Mouse (Mus musculus): ENCODE data around the gene Capn5. TPM values are rescaled to one million over a fixed set of nuclear protein-coding genes. Genes with fewer than 3 reads are reported as not detected.
A peak's percentile ranks its signal among the peaks of the same experiment; 100 is the strongest.
"Not testable (repeated sequence)": the region's sequence is repeated elsewhere in the genome, so short reads cannot be mapped to it uniquely, and the experiment has no call there.

Capn5 gene
- total and polyA plus RNA-seq, 3 experiments: 0.26 to 0.55 (median 0.27) TPM

DNA sequence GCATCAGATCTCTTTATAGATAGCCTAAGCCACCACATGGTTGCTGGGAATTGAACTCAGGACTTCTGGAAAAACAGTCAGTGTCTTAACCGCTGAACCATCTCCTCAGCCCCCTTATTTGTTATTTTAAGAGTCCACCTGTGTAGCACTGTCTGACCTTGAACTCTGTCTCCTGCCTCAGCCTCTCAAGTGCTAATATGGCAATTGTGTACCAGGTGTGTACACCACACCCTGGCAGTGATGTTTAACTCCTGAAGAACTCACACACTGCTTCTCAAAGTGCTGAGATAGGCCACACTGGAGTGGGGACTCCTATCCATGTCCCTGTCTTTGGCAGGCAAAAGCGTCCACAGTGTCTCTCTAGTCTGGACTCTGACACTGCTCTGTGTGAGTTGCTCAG is 10.6 kb upstream of the Capn5 start:
- no peak overlapping the region for H3K9ac ChIP-seq (ENCODE audit: insufficient read depth, low read depth)
- no peaks in the 10 kb centered on the region for H3K79me2 ChIP-seq (replicated peaks; ENCODE audit: control insufficient read depth, extremely low read depth, insufficient read depth, poor library complexity, severe bottlenecking)
- no peak overlapping the region for H3K27ac ChIP-seq (ENCODE audit: insufficient read depth, low read depth)
- TF ChIP-seq SMC3 (IDR thresholded peaks at IDR 0.05; ENCODE audit: low read depth, low read length) (no peak), IRF4 (IDR thresholded peaks at IDR 0.05; ENCODE audit: low read depth, low read length) (no peak), NELFE (IDR thresholded peaks at IDR 0.05; ENCODE audit: low read depth, low read length) (no peak), E2F4 (IDR thresholded peaks at IDR 0.05; ENCODE audit: insufficient replicate concordance, low read depth, low read length) (no peak), ZNF384 (IDR thresholded peaks at IDR 0.05; ENCODE audit: low read depth, low read length) (no peak), MAZ (IDR thresholded peaks at IDR 0.05; ENCODE audit: low read depth, low read length) (no peak), TCF12 (IDR thresholded peaks at IDR 0.05; ENCODE audit: low read depth, low read length) (no peak), RCOR1 (conservative IDR thresholded peaks at IDR 0.05; ENCODE audit: low read depth, low read length) (no peak), ZKSCAN1 (IDR thresholded peaks at IDR 0.05; ENCODE audit: borderline replicate concordance, low read depth, low read length) (no peak), JUN (IDR thresholded peaks at IDR 0.05; ENCODE audit: insufficient read depth, low read depth, low read length) (no peak)
- in situ Hi-C loops (cut with MboI; ENCODE audit: low pct_ligation_motif_present, low pct_unique_long_range_greater_than_20kb, low sequenced_read_pairs) (no loop called here), dilution Hi-C loops (cut with MboI; ENCODE audit: extremely low pct_ligation_motif_present, extremely low pct_unique_long_range_greater_than_20kb, low sequenced_read_pairs) (no loop called here)
- no peak for DNase-seq (ENCODE audit: extremely low read depth)
- H3K4me3 ChIP-seq (replicated peaks in 1 of 3; ENCODE audit: low read depth in 2 of 3, low read length in 2 of 3, poor library complexity in 1 of 3): no peak overlapping the region
- H3K27me3 ChIP-seq (replicated peaks): no peaks in the 10 kb centered on the region
- peaks cover 0 to 2% of the 10 kb centered on the region in 2 experiments; a peak in 2 of 4 replicates for H3K4me1 ChIP-seq (ENCODE audit: control insufficient read depth in 1 of 2, insufficient read depth in 2 of 2)
- no peak overlapping the region for H3K4me2 ChIP-seq (ENCODE audit: insufficient read depth, low read depth, poor library complexity, severe bottlenecking)
- H3K36me3 ChIP-seq (replicated peaks in 1 of 2; ENCODE audit: control insufficient read depth in 1 of 2, insufficient read depth in 1 of 2, low read length in 1 of 2): no peaks in the 10 kb centered on the region
- H3K9me3 ChIP-seq (replicated peaks; ENCODE audit: low read length): peaks cover 3% of the 10 kb centered on the region

DNA sequence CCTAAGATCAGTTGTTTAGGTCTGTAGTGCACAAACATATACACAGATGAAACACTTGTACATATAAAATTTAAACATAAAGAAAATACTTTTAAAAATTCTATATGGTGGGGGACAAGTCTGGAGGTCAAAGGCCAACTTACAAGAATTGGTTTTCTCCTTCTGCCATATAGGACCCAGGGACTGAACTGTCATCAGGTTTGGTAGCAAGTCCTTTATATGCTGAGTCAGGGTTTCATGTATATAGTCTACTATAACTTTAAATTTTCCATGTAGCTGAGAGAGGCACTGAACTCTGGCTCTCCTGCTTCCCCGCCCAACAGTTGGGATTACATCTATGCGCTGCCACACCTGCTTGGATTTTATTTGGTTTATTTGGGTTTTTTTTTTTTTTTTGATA is 10.2 kb upstream of the Capn5 start:
- dilution Hi-C loops (cut with MboI; ENCODE audit: extremely low pct_ligation_motif_present, extremely low pct_unique_long_range_greater_than_20kb, low sequenced_read_pairs) (no loop called here), in situ Hi-C loops (cut with MboI; ENCODE audit: low pct_ligation_motif_present, low pct_unique_long_range_greater_than_20kb, low sequenced_read_pairs) (no loop called here)
- Histone ChIP-seq H3K9me3 (replicated peaks; ENCODE audit: low read length) (no peaks in the 10 kb centered on the region), H3K4me1 (ENCODE audit: control insufficient read depth in 1 of 2, insufficient read depth in 2 of 2) (no peaks in the 10 kb centered on the region), H3K27ac (ENCODE audit: insufficient read depth, low read depth) (no peak overlapping the region), H3K9ac (ENCODE audit: insufficient read depth, low read depth) (no peak overlapping the region), H3K27me3 (replicated peaks) (no peaks in the 10 kb centered on the region), H3K79me2 (replicated peaks; ENCODE audit: control insufficient read depth, extremely low read depth, insufficient read depth, poor library complexity, severe bottlenecking) (no peaks in the 10 kb centered on the region), H3K4me3 (replicated peaks in 1 of 3; ENCODE audit: low read depth in 2 of 3, low read length in 2 of 3, poor library complexity in 1 of 3) (no peak overlapping the region), H3K36me3 (replicated peaks in 1 of 2; ENCODE audit: control insufficient read depth in 1 of 2, insufficient read depth in 1 of 2, low read length in 1 of 2) (no peaks in the 10 kb centered on the region), H3K4me2 (ENCODE audit: insufficient read depth, low read depth, poor library complexity, severe bottlenecking) (no peak overlapping the region)
- TF ChIP-seq SIN3A (IDR thresholded peaks at IDR 0.05; ENCODE audit: low read length): no peak
- TF ChIP-seq MAFK (IDR thresholded peaks at IDR 0.05; ENCODE audit: insufficient replicate concordance, low read length): peak; percentile 81
- DNase-seq (ENCODE audit: extremely low read depth): no peak

DNA sequence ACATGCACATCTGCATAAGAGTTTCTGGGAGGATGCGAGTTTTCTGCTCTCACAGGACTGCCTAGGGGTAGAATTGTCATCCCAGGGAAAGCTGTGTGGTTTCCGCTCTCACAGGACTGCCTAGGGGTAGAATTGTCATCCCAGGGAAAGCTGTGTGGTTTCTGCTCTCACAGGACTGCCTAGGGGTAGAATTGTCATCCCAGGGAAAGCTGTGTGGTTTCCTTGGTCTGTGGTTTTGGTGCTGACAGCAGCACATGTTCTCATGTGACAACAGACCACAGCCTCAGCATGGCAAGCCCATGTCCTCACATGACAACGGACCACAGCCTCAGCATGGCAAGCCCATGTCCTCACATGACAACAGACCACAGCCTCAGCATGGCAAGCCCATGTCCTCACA is 9.3 kb upstream of the Capn5 start:
- H3K4me3 ChIP-seq (replicated peaks in 1 of 3; ENCODE audit: low read depth in 2 of 3, low read length in 2 of 3, poor library complexity in 1 of 3); dilution Hi-C loops (cut with MboI; ENCODE audit: extremely low pct_ligation_motif_present, extremely low pct_unique_long_range_greater_than_20kb, low sequenced_read_pairs); in situ Hi-C loops (cut with MboI; ENCODE audit: low pct_ligation_motif_present, low pct_unique_long_range_greater_than_20kb, low sequenced_read_pairs): not testable (repeated sequence)

More for the DNA sequence above, 9.3 kb upstream of the Capn5 start:
- not testable (repeated sequence) for H3K27ac ChIP-seq (ENCODE audit: insufficient read depth, low read depth); H3K27me3 ChIP-seq (replicated peaks); H3K4me2 ChIP-seq (ENCODE audit: insufficient read depth, low read depth, poor library complexity, severe bottlenecking); H3K36me3 ChIP-seq (replicated peaks in 1 of 2; ENCODE audit: control insufficient read depth in 1 of 2, insufficient read depth in 1 of 2, low read length in 1 of 2); H3K79me2 ChIP-seq (replicated peaks; ENCODE audit: control insufficient read depth, extremely low read depth, insufficient read depth, poor library complexity, severe bottlenecking); DNase-seq (ENCODE audit: extremely low read depth); H3K9ac ChIP-seq (ENCODE audit: insufficient read depth, low read depth); H3K9me3 ChIP-seq (replicated peaks; ENCODE audit: low read length); H3K4me1 ChIP-seq (ENCODE audit: control insufficient read depth in 1 of 2, insufficient read depth in 2 of 2)

Measured in CH12.LX (cell line).